Mouse (Mus musculus): ENCODE results near the gene Dcp1b.

GRCm38 (mm10) chr6:119132111-119132735 lies 42.8 kb upstream of the Dcp1b start:
- TF ChIP-seq CTCF (IDR thresholded peaks at IDR 0.05; ENCODE audit: low read depth), result no peak
- TF ChIP-seq EP300 (IDR thresholded peaks at IDR 0.05; ENCODE audit: low read depth), result no peak
